Mouse (Mus musculus): ENCODE data around the gene Prkce. TPM values are rescaled to one million over a fixed set of nuclear protein-coding genes. Genes with fewer than 3 reads are reported as not detected.
A peak's percentile ranks its signal among the peaks of the same experiment; 100 is the strongest.

Prkce gene
- polyA plus RNA-seq, 1 experiment from 2014 or later: 5.5 TPM

DNA sequence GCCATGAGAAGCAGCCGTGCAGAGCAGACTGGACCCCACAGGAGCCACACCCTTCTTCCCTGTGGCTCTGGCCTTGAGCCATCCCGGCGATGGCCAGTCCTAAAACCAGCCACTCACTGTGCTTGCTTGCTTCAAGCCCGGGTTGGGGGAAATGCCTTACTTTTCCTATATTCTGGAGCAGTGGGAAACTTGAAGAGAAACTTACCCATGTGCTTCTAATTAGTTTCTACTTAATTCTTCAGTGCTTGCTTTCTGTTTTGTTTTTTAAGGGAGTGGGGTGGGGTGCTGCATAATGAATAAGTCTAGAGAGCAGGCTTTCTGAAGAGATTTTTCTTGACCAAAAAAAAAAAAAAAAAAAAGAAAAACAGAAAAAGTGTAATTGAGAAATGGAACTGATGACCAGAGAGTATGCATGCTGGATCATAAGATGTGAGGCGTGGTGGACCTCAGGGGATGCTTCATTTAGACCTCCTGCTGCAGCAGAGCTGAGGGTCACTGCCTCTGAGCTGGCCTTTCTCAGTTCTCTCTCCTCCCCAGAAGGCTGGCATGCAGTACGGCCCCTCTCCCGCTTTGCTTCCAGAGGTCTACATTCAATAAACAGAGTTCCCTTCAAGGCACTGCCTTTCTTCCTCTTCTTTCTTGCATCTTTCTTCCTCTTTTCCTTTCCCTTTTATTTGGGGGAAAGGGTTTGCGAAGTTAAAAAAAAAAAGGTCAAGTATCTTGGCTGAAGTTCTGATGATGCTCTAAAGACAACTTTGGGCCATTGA lies 109.6 kb downstream of the Prkce start:
- no peak for ATAC-seq (ENCODE audit: low FRiP score, low TSS enrichment)
- WGBS: 71% methylated on average over 8 of the region's 8 CpGs
- Histone ChIP-seq H3K4me2 (replicated peaks; ENCODE audit: low read depth, low read length) (no peak overlapping the region), H3K9me3 (ENCODE audit: low read length) (no peaks in the 10 kb centered on the region), H3K9ac (replicated peaks; ENCODE audit: low read length) (no peak overlapping the region), H3K27me3 (ENCODE audit: insufficient read depth, low read length) (no peaks in the 10 kb centered on the region), H3K4me3 (ENCODE audit: low read length) (no peak overlapping the region), H3K4me1 (ENCODE audit: insufficient read depth, low read length) (peaks cover 18% of the 10 kb centered on the region), H3K36me3 (ENCODE audit: insufficient read depth, low read length) (no peaks in the 10 kb centered on the region), H3K27ac (ENCODE audit: low read length) (no peak overlapping the region)

GRCm38 (mm10) chr17:86277999-86278526 lies 110.5 kb downstream of the Prkce start:
- no peaks in the 10 kb centered on the region for H3K36me3 ChIP-seq (ENCODE audit: insufficient read depth, low read length)
- H3K9ac ChIP-seq (replicated peaks; ENCODE audit: low read length): no peak overlapping the region
- H3K4me1 ChIP-seq (ENCODE audit: insufficient read depth, low read length): peaks cover 14% of the 10 kb centered on the region
- H3K9me3 ChIP-seq (ENCODE audit: low read length): no peaks in the 10 kb centered on the region
- H3K27me3 ChIP-seq (ENCODE audit: insufficient read depth, low read length): no peaks in the 10 kb centered on the region
- WGBS: 79% methylated on average over 5 of the region's 5 CpGs
- no peak overlapping the region for H3K4me3 ChIP-seq (ENCODE audit: low read length)
- no peak for ATAC-seq (ENCODE audit: low FRiP score, low TSS enrichment)
- no peak overlapping the region for H3K27ac ChIP-seq (ENCODE audit: low read length)
- H3K4me2 ChIP-seq (replicated peaks; ENCODE audit: low read depth, low read length): no peak overlapping the region

- Histone ChIP-seq H3K4me1 (ENCODE audit: insufficient read depth, low read length) (peaks cover 22% of the 10 kb centered on the region), H3K27ac (ENCODE audit: low read length) (no peak overlapping the region), H3K9ac (replicated peaks; ENCODE audit: low read length) (no peak overlapping the region), H3K36me3 (ENCODE audit: insufficient read depth, low read length) (no peaks in the 10 kb centered on the region), H3K4me2 (replicated peaks; ENCODE audit: low read depth, low read length) (no peak overlapping the region), H3K4me3 (ENCODE audit: low read length) (no peak overlapping the region), H3K27me3 (ENCODE audit: insufficient read depth, low read length) (no peaks in the 10 kb centered on the region), H3K9me3 (ENCODE audit: low read length) (no peaks in the 10 kb centered on the region)
- ATAC-seq (ENCODE audit: low FRiP score, low TSS enrichment): no peak
- 47% methylated on average over 10 of the region's 10 CpGs for WGBS
These were observed 112.2 kb downstream of the Prkce start for GRCm38 (mm10) chr17:86279751-86280150.

DNA sequence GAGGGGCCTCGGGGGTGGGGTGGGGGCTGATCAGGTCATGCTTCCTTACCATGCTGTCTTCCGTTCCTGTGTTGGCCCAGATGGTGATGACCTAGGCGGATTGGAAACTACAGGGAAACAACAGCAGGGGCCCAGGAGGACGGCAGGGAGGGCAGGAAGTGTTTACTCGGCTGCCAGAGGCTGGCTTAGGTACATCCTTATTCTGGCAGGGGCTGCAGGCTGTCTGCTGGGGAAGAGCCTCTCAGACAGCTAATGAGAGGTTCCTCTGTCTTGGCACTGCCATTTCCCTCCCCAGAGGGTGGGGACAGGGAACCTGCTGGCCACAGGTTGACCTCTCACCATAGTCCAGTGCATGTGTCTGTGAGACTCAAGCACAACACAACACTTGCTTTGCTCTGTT lies 116.2 kb downstream of the Prkce start:
- H3K4me2 ChIP-seq (replicated peaks; ENCODE audit: low read depth, low read length): no peak overlapping the region
- no peak overlapping the region for H3K4me3 ChIP-seq (ENCODE audit: low read length)
- peak overlapping the region; percentile 5; the same call in 1 of the 2 replicates for H3K27ac ChIP-seq (ENCODE audit: low read length)
- H3K36me3 ChIP-seq (ENCODE audit: insufficient read depth, low read length): no peaks in the 10 kb centered on the region
- WGBS: 27% methylated on average over 5 of the region's 5 CpGs
- ATAC-seq (ENCODE audit: low FRiP score, low TSS enrichment): peak; percentile 32; the same call in 1 of the 2 replicates
- no peaks in the 10 kb centered on the region for H3K27me3 ChIP-seq (ENCODE audit: insufficient read depth, low read length)
- H3K4me1 ChIP-seq (ENCODE audit: insufficient read depth, low read length): peaks cover 16% of the 10 kb centered on the region
- H3K9me3 ChIP-seq (ENCODE audit: low read length): no peaks in the 10 kb centered on the region
- H3K9ac ChIP-seq (replicated peaks; ENCODE audit: low read length): no peak overlapping the region

- Histone ChIP-seq H3K9me3 (ENCODE audit: low read length) (no peaks in the 10 kb centered on the region), H3K27me3 (ENCODE audit: insufficient read depth, low read length) (no peaks in the 10 kb centered on the region), H3K36me3 (ENCODE audit: insufficient read depth, low read length) (no peaks in the 10 kb centered on the region), H3K9ac (replicated peaks; ENCODE audit: low read length) (no peak overlapping the region), H3K4me3 (ENCODE audit: low read length) (no peak overlapping the region), H3K27ac (ENCODE audit: low read length) (no peak overlapping the region), H3K4me2 (replicated peaks; ENCODE audit: low read depth, low read length) (no peak overlapping the region), H3K4me1 (ENCODE audit: insufficient read depth, low read length) (peaks cover 12% of the 10 kb centered on the region)
- WGBS: 92% methylated on average over 5 of the region's 5 CpGs
- ATAC-seq (ENCODE audit: low FRiP score, low TSS enrichment): no peak
These were observed 117.5 kb downstream of the Prkce start for GRCm38 (mm10) chr17:86285058-86285457.

- Histone ChIP-seq H3K36me3 (ENCODE audit: insufficient read depth, low read length) (no peaks in the 10 kb centered on the region), H3K9me3 (ENCODE audit: low read length) (no peaks in the 10 kb centered on the region), H3K4me1 (ENCODE audit: insufficient read depth, low read length) (peaks cover 9% of the 10 kb centered on the region), H3K27ac (ENCODE audit: low read length) (no peak overlapping the region), H3K9ac (replicated peaks; ENCODE audit: low read length) (no peak overlapping the region), H3K4me3 (ENCODE audit: low read length) (no peak overlapping the region), H3K27me3 (ENCODE audit: insufficient read depth, low read length) (no peaks in the 10 kb centered on the region), H3K4me2 (replicated peaks; ENCODE audit: low read depth, low read length) (no peak overlapping the region)
- ATAC-seq (ENCODE audit: low FRiP score, low TSS enrichment): no peak
- WGBS: 73% methylated on average over 7 of the region's 7 CpGs
These were observed 119.2 kb downstream of the Prkce start for GRCm38 (mm10) chr17:86286747-86287271.

DNA sequence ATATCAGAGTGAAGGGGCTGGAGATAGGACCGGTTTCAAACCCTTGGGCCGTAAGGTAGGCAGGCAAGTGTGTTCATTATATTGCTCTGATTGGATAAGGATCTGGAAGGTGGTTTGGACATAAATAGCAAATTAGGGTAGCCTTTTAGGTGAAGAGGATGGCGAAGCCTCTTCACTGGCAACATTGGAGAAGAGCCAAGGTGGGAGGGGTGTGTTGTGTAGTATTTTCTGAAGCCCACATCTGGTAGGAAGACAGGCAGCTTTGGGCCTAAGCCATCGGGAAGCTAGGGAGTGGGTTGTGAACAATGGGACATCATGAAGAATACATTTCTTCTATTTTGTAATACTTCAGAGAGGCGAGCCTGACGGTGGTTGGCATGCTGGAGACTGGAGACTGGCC lies 125.1 kb downstream of the Prkce start:
- peaks cover 5% of the 10 kb centered on the region; the same call in 1 of the 2 replicates for H3K4me1 ChIP-seq (ENCODE audit: insufficient read depth, low read length)
- H3K36me3 ChIP-seq (ENCODE audit: insufficient read depth, low read length): no peaks in the 10 kb centered on the region
- WGBS: 86% methylated on average over 6 of the region's 6 CpGs
- no peaks in the 10 kb centered on the region for H3K27me3 ChIP-seq (ENCODE audit: insufficient read depth, low read length)
- no peak for ATAC-seq (ENCODE audit: low FRiP score, low TSS enrichment)
- H3K4me2 ChIP-seq (replicated peaks; ENCODE audit: low read depth, low read length): no peak overlapping the region
- H3K4me3 ChIP-seq (ENCODE audit: low read length): no peak overlapping the region
- H3K27ac ChIP-seq (ENCODE audit: low read length): no peak overlapping the region
- no peak overlapping the region for H3K9ac ChIP-seq (replicated peaks; ENCODE audit: low read length)
- no peaks in the 10 kb centered on the region for H3K9me3 ChIP-seq (ENCODE audit: low read length)

- 0 out of 2 replicates have a peak, but pooled peaks have one; percentile 51 for ATAC-seq (ENCODE audit: low FRiP score, low TSS enrichment)
- WGBS: 37% methylated on average over 9 of the region's 10 CpGs
- H3K36me3 ChIP-seq (ENCODE audit: insufficient read depth, low read length): no peaks in the 10 kb centered on the region
- peak overlapping the region; percentile 31; the same call in 1 of the 2 replicates for H3K4me2 ChIP-seq (replicated peaks; ENCODE audit: low read depth, low read length)
- no peaks in the 10 kb centered on the region for H3K27me3 ChIP-seq (ENCODE audit: insufficient read depth, low read length)
- no peak overlapping the region for H3K9ac ChIP-seq (replicated peaks; ENCODE audit: low read length)
- H3K27ac ChIP-seq (ENCODE audit: low read length): no peak overlapping the region
- peaks cover 5% of the 10 kb centered on the region; the same call in 1 of the 2 replicates for H3K4me1 ChIP-seq (ENCODE audit: insufficient read depth, low read length)
- H3K4me3 ChIP-seq (ENCODE audit: low read length): 0 out of 2 replicates have a peak overlapping the region, but pooled peaks have one; percentile 3
- H3K9me3 ChIP-seq (ENCODE audit: low read length): no peaks in the 10 kb centered on the region
These were observed 125.7 kb downstream of the Prkce start for GRCm38 (mm10) chr17:86293247-86293744.

GRCm38 (mm10) chr17:86299576-86299975 lies 132.0 kb downstream of the Prkce start:
- Histone ChIP-seq H3K27ac (ENCODE audit: low read length) (no peak overlapping the region), H3K4me2 (replicated peaks; ENCODE audit: low read depth, low read length) (no peak overlapping the region), H3K36me3 (ENCODE audit: insufficient read depth, low read length) (no peaks in the 10 kb centered on the region), H3K4me3 (ENCODE audit: low read length) (no peak overlapping the region), H3K9me3 (ENCODE audit: low read length) (no peaks in the 10 kb centered on the region), H3K9ac (replicated peaks; ENCODE audit: low read length) (no peak overlapping the region), H3K4me1 (ENCODE audit: insufficient read depth, low read length) (peaks cover 41% of the 10 kb centered on the region), H3K27me3 (ENCODE audit: insufficient read depth, low read length) (no peaks in the 10 kb centered on the region)
- no peak for ATAC-seq (ENCODE audit: low FRiP score, low TSS enrichment)
- WGBS: 69% methylated on average over 3 of the region's 3 CpGs
